Mouse (Mus musculus) forebrain, postnatal 0 days (tissue): ENCODE data around the gene Mprip. TPM values are rescaled to one million over a fixed set of nuclear protein-coding genes. Genes with fewer than 3 reads are reported as not detected.
"Not testable (repeated sequence)": the region's sequence is repeated elsewhere in the genome, so short reads cannot be mapped to it uniquely, and the experiment has no call there.

Source experiments
- ATAC-seq: fragments of 200-750 bp; cut with Nextera tagmentation; 2 replicates; pipeline ENCODE4 v1.8.0; 2017; ENCODE audit warnings: mild to moderate bottlenecking, moderate library complexity
- DNase-seq: peaks from one replicate; pipeline ENCODE4 v3.0.0-alpha.2; 2015
- H3K27ac ChIP-seq: fragments of 300-500 bp; sonication (generic); 2 replicates; pipeline ENCODE4 v1.5.1; 2014; ENCODE audit warnings: low read depth, mild to moderate bottlenecking, antibody characterized with exemption, low read length, moderate library complexity, mixed read lengths
- H3K27me3 ChIP-seq: fragments of 300-500 bp; sonication (generic); 2 replicates; pipeline ENCODE4 v1.6.1; 2014; ENCODE audit warnings: mild to moderate bottlenecking, low read length, mixed read lengths; ENCODE audit not compliant: insufficient read depth
- H3K36me3 ChIP-seq: fragments of 300-500 bp; sonication (generic); 2 replicates; pipeline ENCODE4 v1.6.1; 2014; ENCODE audit warnings: mild to moderate bottlenecking, moderate library complexity; ENCODE audit not compliant: insufficient read depth
- H3K4me1 ChIP-seq: fragments of 300-500 bp; sonication (generic); 2 replicates; pipeline ENCODE4 v1.6.1; 2014; ENCODE audit warnings: antibody characterized with exemption; ENCODE audit not compliant: insufficient read depth
- H3K4me2 ChIP-seq: fragments of 300-500 bp; sonication (generic); 2 replicates; pipeline ENCODE4 v1.6.1; 2014; ENCODE audit warnings: low read depth, mild to moderate bottlenecking, moderate library complexity
- H3K4me3 ChIP-seq: fragments of 300-500 bp; sonication (generic); 2 replicates; pipeline ENCODE4 v1.5.1; 2014; ENCODE audit warnings: low read depth, low read length, mixed read lengths
- H3K9ac ChIP-seq: fragments of 300-500 bp; sonication (generic); 2 replicates; pipeline ENCODE4 v1.6.1; 2014; ENCODE audit warnings: mild to moderate bottlenecking
- H3K9me3 ChIP-seq: fragments of 300-500 bp; sonication (generic); 2 replicates; pipeline ENCODE4 v1.6.1; 2016; ENCODE audit warnings: low read length
- CTCF ChIP-seq: sonication (generic); IDR thresholded peaks from 2 replicates; pipeline ENCODE4 v1.5.1; 2016; ENCODE audit warnings: antibody characterized with exemption, control low read depth, low read depth
- WGBS: fragments of 180-500 bp; shearing (Covaris S2); extraction: QIAGEN DNeasy Blood & Tissue Kit; methylation state at CpG from one replicate; pipeline ENCODE4 v1.1.7; 2014; 5-methylcytosine and 5-hydroxymethylcytosine counted together
- polyA plus RNA-seq: library from polyadenylated mRNA; unstranded; fragments of >200 nt; fragmentation: Nextera tagmentation; extraction: Ambion mirVana; gene quantifications from 2 replicates; pipeline ENCODE4 v1.2.1, GENCODE M21; 2015
- total RNA-seq: library from RNA; depleted of rRNA; stranded (reverse); fragments of >200 nt; gene quantifications from 2 replicates; pipeline ENCODE4 v1.2.3, GENCODE M21; 2014; rRNA removed

The Mprip gene
- total RNA-seq (191 and 205 TPM in 2 replicates), polyA plus RNA-seq (62.0 and 62.2 TPM in 2 replicates)

- peak within 1 kb of the TSS; percentile 78 for H3K9ac ChIP-seq
- no peak for ATAC-seq
Measured at GRCm38 (mm10) chr11:59661005-59661404, at the start of gene Mprip. Gene Mprip, plus strand, starts transcription at chr11:59661305.

GRCm38 (mm10) chr11:59611646-59612045, 49.5 kb upstream of the Mprip start:
- Histone ChIP-seq H3K4me2 (no peak overlapping the region), H3K36me3 (no peaks in the 10 kb centered on the region), H3K4me1 (no peaks in the 10 kb centered on the region), H3K27me3 (no peaks in the 10 kb centered on the region), H3K9me3 (no peaks in the 10 kb centered on the region), H3K9ac (no peak overlapping the region), H3K4me3 (no peak overlapping the region), H3K27ac (no peak overlapping the region)
- TF ChIP-seq CTCF = no peak
- DNase-seq = no peak
- WGBS = 83% methylated on average over 5 of the region's 5 CpGs
- no peak for ATAC-seq

More at GRCm38 (mm10) chr11:59661005-59661404, at the start of gene Mprip:
- peak within 1 kb of the TSS; percentile 88; the same call in 1 of the 2 replicates for H3K27ac ChIP-seq
- WGBS = 63% methylated on average over 3 of the region's 3 CpGs
- peak within 1 kb of the TSS; percentile 85 for H3K4me3 ChIP-seq
- H3K4me2 ChIP-seq = peak within 1 kb of the TSS; percentile 70
- H3K9me3 ChIP-seq = no peaks in the 10 kb centered on the region
- H3K36me3 ChIP-seq = no peaks in the 10 kb centered on the region
- no peak for TF ChIP-seq CTCF
- H3K4me1 ChIP-seq = peaks cover 26% of the 10 kb centered on the region
- DNase-seq = no peak
- no peaks in the 10 kb centered on the region for H3K27me3 ChIP-seq

GRCm38 (mm10) chr11:59614120-59614519, 47.0 kb upstream of the Mprip start:
- no peaks in the 10 kb centered on the region for H3K4me1 ChIP-seq
- ATAC-seq (peak; percentile 45; the same call in 1 of the 2 replicates), DNase-seq (peak; percentile 49)
- H3K27ac ChIP-seq = no peak overlapping the region
- peak; percentile 68 for TF ChIP-seq CTCF
- WGBS = 51% methylated on average over 4 of the region's 4 CpGs
- H3K4me2 ChIP-seq = no peak overlapping the region
- no peaks in the 10 kb centered on the region for H3K9me3 ChIP-seq
- H3K9ac ChIP-seq = no peak overlapping the region
- no peaks in the 10 kb centered on the region for H3K27me3 ChIP-seq
- no peak overlapping the region for H3K4me3 ChIP-seq
- H3K36me3 ChIP-seq = no peaks in the 10 kb centered on the region

GRCm38 (mm10) chr11:59616986-59617385, 44.1 kb upstream of the Mprip start:
- H3K9me3 ChIP-seq, H3K27me3 ChIP-seq, H3K27ac ChIP-seq, ATAC-seq, H3K4me3 ChIP-seq, H3K4me1 ChIP-seq, DNase-seq, H3K4me2 ChIP-seq, H3K9ac ChIP-seq, H3K36me3 ChIP-seq: not testable (repeated sequence)
- 97% methylated on average over 2 of the region's 2 CpGs for WGBS

GRCm38 (mm10) chr11:59622214-59622613, 38.9 kb upstream of the Mprip start:
- DNase-seq (no peak), ATAC-seq (no peak)
- WGBS = 81% methylated on average over 3 of the region's 3 CpGs
- Histone ChIP-seq H3K9me3 (no peaks in the 10 kb centered on the region), H3K27ac (no peak overlapping the region), H3K9ac (no peak overlapping the region), H3K4me1 (no peaks in the 10 kb centered on the region), H3K27me3 (no peaks in the 10 kb centered on the region), H3K36me3 (no peaks in the 10 kb centered on the region), H3K4me3 (no peak overlapping the region), H3K4me2 (no peak overlapping the region)
- TF ChIP-seq CTCF = no peak

GRCm38 (mm10) chr11:59624017-59624630, 37.0 kb upstream of the Mprip start:
- WGBS = 34% methylated on average over 6 of the region's 6 CpGs
- Histone ChIP-seq H3K27ac (no peak overlapping the region), H3K4me3 (no peak overlapping the region), H3K27me3 (no peaks in the 10 kb centered on the region), H3K4me2 (no peak overlapping the region), H3K36me3 (no peaks in the 10 kb centered on the region), H3K4me1 (no peaks in the 10 kb centered on the region), H3K9me3 (no peaks in the 10 kb centered on the region), H3K9ac (no peak overlapping the region)
- DNase-seq (peak; percentile 85), ATAC-seq (peak; percentile 94)
- TF ChIP-seq CTCF = peak; percentile 91

GRCm38 (mm10) chr11:59626192-59626591, 34.9 kb upstream of the Mprip start:
- H3K9me3 ChIP-seq = no peaks in the 10 kb centered on the region
- no peak overlapping the region for H3K4me2 ChIP-seq
- H3K27me3 ChIP-seq = no peaks in the 10 kb centered on the region
- ATAC-seq (no peak), DNase-seq (no peak)
- no peak overlapping the region for H3K4me3 ChIP-seq
- 64% methylated on average over 7 of the region's 7 CpGs for WGBS
- H3K36me3 ChIP-seq = no peaks in the 10 kb centered on the region
- no peaks in the 10 kb centered on the region for H3K4me1 ChIP-seq
- TF ChIP-seq CTCF = no peak
- H3K27ac ChIP-seq = no peak overlapping the region
- H3K9ac ChIP-seq = no peak overlapping the region
